Mouse (Mus musculus): ENCODE data around the gene Kdm5a. TPM values are rescaled to one million over a fixed set of nuclear protein-coding genes. Genes with fewer than 3 reads are reported as not detected.

Gene Kdm5a
- polyA plus RNA-seq (2012; ENCODE audit: insufficient read depth, insufficient read length, missing spikeins): 19.2 and 26.5 TPM in 2 replicates

GRCm38 (mm10) chr6:120363688-120364522, at the start of gene Kdm5a, which contains the start of gene Ccdc77:
Gene Kdm5a, plus strand, starts transcription at chr6:120364124.
Gene Ccdc77, minus strand, starts transcription at chr6:120364374.
- Histone ChIP-seq H3K4me1 (ENCODE audit: control insufficient read depth, insufficient read depth, insufficient read length, low read length) (peaks cover 12% of the 10 kb centered on the region; the same call in 1 of the 2 replicates), H3K27ac (replicated peaks; ENCODE audit: low read depth, low read length) (peak within 1 kb of the TSS; percentile 100), H3K4me3 (ENCODE audit: insufficient read depth, low read depth, low read length) (peak within 1 kb of the TSS; percentile 81)

DNA sequence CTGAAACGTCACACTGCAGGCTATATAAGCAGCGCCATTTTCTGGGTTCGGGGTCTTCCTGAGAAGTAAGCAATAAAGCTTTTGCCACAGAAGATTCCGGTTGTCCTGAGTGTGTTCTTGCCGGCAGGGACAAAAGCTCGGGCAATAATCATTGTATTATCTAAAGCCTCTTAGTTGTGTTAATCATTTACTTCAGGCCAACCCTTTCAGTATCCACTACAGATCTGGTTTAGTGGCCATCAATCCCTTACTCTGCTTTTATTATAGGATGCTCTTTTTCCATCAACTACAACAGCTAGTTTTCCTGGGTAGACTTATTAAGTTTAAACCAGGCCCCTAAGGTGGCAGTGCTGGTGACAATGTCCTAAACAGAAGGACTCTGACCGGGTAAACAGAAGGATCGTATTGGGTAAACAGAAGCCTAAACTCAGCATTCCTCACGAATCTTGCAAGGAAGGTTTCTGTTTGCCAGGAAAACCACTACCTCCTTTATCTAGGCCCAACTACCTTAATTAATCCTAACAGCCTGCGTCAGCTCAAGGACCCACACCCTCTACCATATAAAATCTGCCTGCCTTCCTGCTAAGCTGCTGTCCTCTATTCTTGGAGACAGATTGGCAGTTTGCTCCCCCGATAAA, 45.5 kb upstream of the Kdm5a start:
- H3K27ac ChIP-seq (replicated peaks; ENCODE audit: low read depth, low read length): no peak overlapping the region
- H3K4me1 ChIP-seq (ENCODE audit: control insufficient read depth, insufficient read depth, insufficient read length, low read length): no peaks in the 10 kb centered on the region

GRCm38 (mm10) chr6:120319129-120319528, 44.8 kb upstream of the Kdm5a start:
- H3K27ac ChIP-seq (replicated peaks; ENCODE audit: low read depth, low read length): no peak overlapping the region
- no peak overlapping the region for H3K4me3 ChIP-seq (ENCODE audit: insufficient read depth, low read depth, low read length)
- H3K4me1 ChIP-seq (ENCODE audit: control insufficient read depth, insufficient read depth, insufficient read length, low read length): no peaks in the 10 kb centered on the region

More for the DNA sequence above, 45.5 kb upstream of the Kdm5a start:
- H3K4me3 ChIP-seq (ENCODE audit: insufficient read depth, low read depth, low read length): no peak overlapping the region

DNA sequence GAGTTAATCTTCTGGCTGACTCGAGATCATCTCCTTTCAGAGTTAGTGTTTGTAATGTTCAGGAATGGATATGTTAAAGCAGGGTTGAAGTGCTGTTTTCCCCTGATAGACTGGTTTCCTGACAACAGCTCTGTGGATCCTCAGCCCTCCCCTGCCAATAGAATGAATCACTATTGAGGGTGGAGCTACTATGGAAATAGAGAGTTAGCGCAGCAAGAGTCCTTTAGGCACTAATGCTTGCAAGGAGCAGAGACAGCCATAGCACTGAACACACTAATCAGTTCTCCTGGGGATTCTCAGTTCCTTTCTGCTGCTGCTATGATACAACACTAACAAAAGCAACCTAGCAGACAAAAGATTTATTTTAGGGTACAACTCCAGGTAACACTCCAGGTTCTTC, 43.6 kb upstream of the Kdm5a start:
- Histone ChIP-seq H3K27ac (replicated peaks; ENCODE audit: low read depth, low read length) (no peak overlapping the region), H3K4me1 (ENCODE audit: control insufficient read depth, insufficient read depth, insufficient read length, low read length) (no peaks in the 10 kb centered on the region), H3K4me3 (ENCODE audit: insufficient read depth, low read depth, low read length) (no peak overlapping the region)

- Histone ChIP-seq H3K4me1 (ENCODE audit: control insufficient read depth, insufficient read depth, insufficient read length, low read length) (no peaks in the 10 kb centered on the region), H3K27ac (replicated peaks; ENCODE audit: low read depth, low read length) (no peak overlapping the region), H3K4me3 (ENCODE audit: insufficient read depth, low read depth, low read length) (no peak overlapping the region)
Observed at GRCm38 (mm10) chr6:120324295-120324927, 39.5 kb upstream of the Kdm5a start.

DNA sequence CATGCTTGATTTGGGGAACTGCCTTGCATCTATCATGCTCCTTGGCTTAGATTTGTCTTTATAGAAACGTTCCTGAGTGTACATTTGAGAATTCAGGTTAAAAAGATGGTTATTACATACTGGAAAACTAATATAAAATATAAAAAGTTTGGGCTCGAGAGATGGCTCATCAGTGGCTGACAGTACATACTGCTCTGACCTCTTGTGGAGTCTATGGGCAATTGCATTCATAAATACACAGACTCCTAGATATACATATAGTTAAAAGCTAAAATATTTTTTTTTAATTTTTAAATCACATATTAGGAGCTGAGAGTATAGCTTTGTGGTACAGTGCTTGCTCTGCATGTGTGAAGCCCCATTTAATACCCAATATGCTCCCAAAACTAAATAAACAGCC, 31.6 kb upstream of the Kdm5a start:
- no peak overlapping the region for H3K27ac ChIP-seq (replicated peaks; ENCODE audit: low read depth, low read length)
- H3K4me1 ChIP-seq (ENCODE audit: control insufficient read depth, insufficient read depth, insufficient read length, low read length): no peaks in the 10 kb centered on the region
- no peak overlapping the region for H3K4me3 ChIP-seq (ENCODE audit: insufficient read depth, low read depth, low read length)

- Histone ChIP-seq H3K4me3 (ENCODE audit: insufficient read depth, low read depth, low read length) (no peak overlapping the region), H3K27ac (replicated peaks; ENCODE audit: low read depth, low read length) (no peak overlapping the region), H3K4me1 (ENCODE audit: control insufficient read depth, insufficient read depth, insufficient read length, low read length) (no peaks in the 10 kb centered on the region)
Observed at GRCm38 (mm10) chr6:120343992-120344391, 19.9 kb upstream of the Kdm5a start.

GRCm38 (mm10) chr6:120349018-120349417, 14.9 kb upstream of the Kdm5a start:
- Histone ChIP-seq H3K4me1 (ENCODE audit: control insufficient read depth, insufficient read depth, insufficient read length, low read length) (no peaks in the 10 kb centered on the region), H3K4me3 (ENCODE audit: insufficient read depth, low read depth, low read length) (no peak overlapping the region), H3K27ac (replicated peaks; ENCODE audit: low read depth, low read length) (no peak overlapping the region)

- Histone ChIP-seq H3K27ac (replicated peaks; ENCODE audit: low read depth, low read length) (no peak overlapping the region), H3K4me3 (ENCODE audit: insufficient read depth, low read depth, low read length) (peak overlapping the region; percentile 67), H3K4me1 (ENCODE audit: control insufficient read depth, insufficient read depth, insufficient read length, low read length) (no peaks in the 10 kb centered on the region)
Observed at GRCm38 (mm10) chr6:120356478-120356877, 7.4 kb upstream of the Kdm5a start.

DNA sequence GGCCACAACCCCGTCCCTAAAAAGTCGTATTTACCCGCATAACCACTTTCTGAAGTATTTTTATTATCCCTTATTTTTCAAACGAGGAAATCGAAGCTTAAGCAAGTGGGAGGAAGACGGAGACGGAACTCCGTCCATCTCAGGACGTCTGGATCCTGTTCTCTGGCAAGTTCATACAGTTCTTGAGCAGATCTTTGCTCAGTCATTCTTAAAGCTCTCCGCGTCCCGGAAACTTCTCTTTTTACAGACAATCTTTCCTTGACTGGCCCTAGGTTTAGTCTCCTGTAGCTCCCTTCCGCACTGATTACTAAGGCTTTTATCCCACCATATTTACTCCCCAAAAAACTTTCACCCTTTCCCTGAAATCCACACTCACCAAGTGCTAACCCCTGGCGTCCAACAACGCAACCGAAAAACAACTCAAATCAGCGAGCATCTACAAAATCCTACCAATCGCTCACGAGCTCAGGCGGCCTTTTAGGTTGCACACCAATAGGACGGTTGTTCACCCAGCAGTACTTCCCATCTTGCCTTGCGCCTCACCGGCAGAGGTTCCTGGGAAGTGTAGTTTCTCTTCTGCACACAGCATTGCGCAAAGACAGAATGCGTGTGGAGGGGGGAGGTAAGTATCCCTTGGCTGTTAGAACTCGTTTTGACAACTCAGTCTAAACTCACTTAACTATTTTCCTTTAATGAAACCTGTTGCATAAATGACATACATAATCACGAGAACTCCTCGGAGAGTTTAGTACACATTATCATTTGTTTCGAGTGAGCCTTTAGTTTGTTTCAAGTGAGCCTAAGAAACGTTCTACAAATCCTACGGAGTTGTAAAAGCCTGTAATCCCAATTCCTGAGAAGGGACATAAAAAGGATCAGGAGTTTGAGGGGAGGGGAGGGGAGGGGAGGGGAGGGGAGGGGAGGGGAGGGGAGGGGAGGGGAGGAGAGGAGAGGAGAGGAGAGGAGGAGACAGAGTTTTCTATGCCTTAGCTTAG, 6.7 kb upstream of the Kdm5a start:
- Histone ChIP-seq H3K27ac (replicated peaks; ENCODE audit: low read depth, low read length) (no peak overlapping the region; the same call in 1 of the 2 replicates), H3K4me1 (ENCODE audit: control insufficient read depth, insufficient read depth, insufficient read length, low read length) (no peaks in the 10 kb centered on the region), H3K4me3 (ENCODE audit: insufficient read depth, low read depth, low read length) (peak overlapping the region; percentile 67)

- no peak overlapping the region for H3K4me3 ChIP-seq (ENCODE audit: insufficient read depth, low read depth, low read length)
- peaks cover 12% of the 10 kb centered on the region; the same call in 1 of the 2 replicates for H3K4me1 ChIP-seq (ENCODE audit: control insufficient read depth, insufficient read depth, insufficient read length, low read length)
- no peak overlapping the region for H3K27ac ChIP-seq (replicated peaks; ENCODE audit: low read depth, low read length)
Observed at GRCm38 (mm10) chr6:120362124-120362523, 1.8 kb upstream of the Kdm5a start.

- Histone ChIP-seq H3K4me3 (ENCODE audit: insufficient read depth, low read depth, low read length) (peak overlapping the region; percentile 81), H3K27ac (replicated peaks; ENCODE audit: low read depth, low read length) (peak overlapping the region; percentile 100), H3K4me1 (ENCODE audit: control insufficient read depth, insufficient read depth, insufficient read length, low read length) (peaks cover 12% of the 10 kb centered on the region; the same call in 1 of the 2 replicates)
Observed at GRCm38 (mm10) chr6:120362774-120363687, 893 bp upstream of the Kdm5a start.

DNA sequence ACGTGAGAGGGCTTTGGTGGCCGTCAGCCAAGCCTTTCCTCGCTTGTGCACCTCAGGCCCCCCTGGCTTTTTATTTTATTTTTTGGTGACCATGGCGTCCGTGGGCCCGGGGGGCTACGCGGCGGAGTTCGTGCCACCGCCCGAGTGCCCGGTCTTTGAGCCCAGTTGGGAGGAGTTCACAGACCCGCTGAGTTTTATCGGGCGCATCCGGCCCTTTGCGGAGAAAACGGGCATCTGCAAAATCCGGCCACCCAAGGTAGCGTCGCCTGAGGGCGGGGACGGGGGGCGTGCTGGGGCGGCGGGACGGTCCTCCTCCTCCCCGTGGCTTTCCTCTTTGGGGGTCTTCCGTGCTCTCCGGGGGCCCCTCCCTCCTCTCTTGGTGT, 590 bp downstream of the Kdm5a start:
- H3K4me1 ChIP-seq (ENCODE audit: control insufficient read depth, insufficient read depth, insufficient read length, low read length): peaks cover 12% of the 10 kb centered on the region; the same call in 1 of the 2 replicates
- H3K27ac ChIP-seq (replicated peaks; ENCODE audit: low read depth, low read length): peak overlapping the region; percentile 100
- peak overlapping the region; percentile 81 for H3K4me3 ChIP-seq (ENCODE audit: insufficient read depth, low read depth, low read length)

Measured in brown adipose tissue, adult 24 weeks (tissue).